Mouse (Mus musculus): ENCODE data around the gene Pramef12.
"Not testable (repeated sequence)": the region's sequence is repeated elsewhere in the genome, so short reads cannot be mapped to it uniquely, and the experiment has no call there.

Pramef12 gene

DNA sequence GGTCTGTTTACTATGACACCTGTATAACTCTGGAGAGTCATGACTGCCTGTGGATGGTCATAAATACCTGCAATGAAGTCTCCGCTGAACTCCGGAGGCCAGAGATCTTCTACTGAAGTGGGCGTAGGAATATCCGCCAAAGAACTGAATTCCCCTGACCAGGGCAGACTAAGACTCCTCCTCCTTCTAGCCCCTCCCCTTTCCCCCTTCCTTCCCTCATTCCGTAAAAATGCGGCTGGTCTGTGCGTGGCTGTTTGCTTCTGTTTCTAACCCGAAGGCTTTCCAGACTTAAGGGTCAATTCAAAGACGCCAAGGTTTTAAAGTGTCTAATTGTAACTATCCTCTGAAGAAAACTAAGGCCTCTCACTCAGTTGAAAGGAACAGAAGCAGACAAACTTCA, at the start of gene Pramef12:
Gene Pramef12, minus strand, starts transcription at position 175 of the 400 bp plus-strand sequence.
- DNase-seq (ENCODE audit: low read depth in 1 of 2, low spot score in 2 of 2): no peak

DNA sequence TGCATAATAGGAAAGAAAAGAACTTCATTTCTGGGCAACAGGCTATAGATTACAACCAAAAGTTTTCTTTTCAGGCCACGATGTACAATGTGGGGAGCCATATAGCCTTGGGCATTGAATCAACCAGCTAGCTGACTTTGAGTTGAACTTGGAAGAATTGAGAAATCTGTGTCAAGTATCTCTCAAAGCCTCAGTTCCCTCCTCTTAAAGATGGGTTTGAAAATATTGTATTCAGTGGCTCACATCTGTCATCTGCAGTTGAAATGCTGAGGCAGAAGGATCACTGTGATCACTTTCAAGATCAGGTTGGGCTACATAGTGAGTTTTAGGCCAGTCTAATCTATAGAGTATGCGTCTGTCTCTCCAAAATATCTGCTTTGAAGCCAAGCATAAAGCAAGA, 45.0 kb upstream of the Pramef12 start, which contains the start of gene Gm9944:
Gene Gm9944, minus strand, starts transcription at position 101 of the 400 bp plus-strand sequence.
- DNase-seq (ENCODE audit: low read depth in 1 of 2, low spot score in 2 of 2): no peak

DNA sequence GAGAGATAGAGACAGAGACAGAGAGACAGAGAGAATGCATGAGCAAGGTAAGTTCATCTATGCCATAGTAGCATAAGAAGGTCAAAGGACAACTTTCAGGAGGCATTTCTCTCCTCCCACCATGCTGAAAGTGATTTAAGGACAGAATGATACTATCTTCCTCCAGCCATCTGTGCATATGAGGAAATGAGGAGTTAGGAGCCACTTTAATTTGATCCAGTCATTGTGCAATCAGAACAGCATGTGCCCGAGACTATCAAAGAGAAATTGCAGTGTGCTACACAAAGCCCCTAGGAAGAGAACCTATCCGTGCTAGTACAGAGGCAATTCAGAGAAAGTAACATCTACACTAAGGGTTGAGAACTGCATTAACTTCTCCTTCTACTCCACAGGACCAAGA, 40.3 kb upstream of the Pramef12 start:
- no peak for DNase-seq (ENCODE audit: low read depth in 1 of 2, low spot score in 2 of 2)

DNA sequence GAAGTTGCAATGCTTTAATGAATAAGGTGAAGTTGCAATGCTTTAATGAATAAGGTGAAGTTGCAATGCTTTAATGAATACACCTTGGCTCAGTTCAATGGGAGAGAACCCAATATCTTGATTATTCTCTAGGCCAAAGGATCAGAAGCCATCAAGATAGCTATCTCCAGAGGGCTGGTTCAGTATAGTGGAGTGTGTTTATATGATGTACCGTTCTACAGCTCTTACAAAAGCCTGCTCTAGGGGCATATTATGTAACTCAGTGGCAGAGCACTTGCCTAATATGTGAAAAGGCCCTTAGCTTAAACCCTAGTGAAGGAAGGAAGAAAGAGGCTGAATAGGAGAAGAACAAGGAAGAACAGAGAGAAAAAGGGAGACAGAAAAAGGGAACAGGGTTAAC, 33.3 kb upstream of the Pramef12 start:
- DNase-seq (ENCODE audit: low read depth in 1 of 2, low spot score in 2 of 2): no peak

- no peak for DNase-seq (ENCODE audit: low read depth in 1 of 2, low spot score in 2 of 2)
Measured at GRCm38 (mm10) chr4:144441095-144441494, 32.8 kb upstream of the Pramef12 start.

DNA sequence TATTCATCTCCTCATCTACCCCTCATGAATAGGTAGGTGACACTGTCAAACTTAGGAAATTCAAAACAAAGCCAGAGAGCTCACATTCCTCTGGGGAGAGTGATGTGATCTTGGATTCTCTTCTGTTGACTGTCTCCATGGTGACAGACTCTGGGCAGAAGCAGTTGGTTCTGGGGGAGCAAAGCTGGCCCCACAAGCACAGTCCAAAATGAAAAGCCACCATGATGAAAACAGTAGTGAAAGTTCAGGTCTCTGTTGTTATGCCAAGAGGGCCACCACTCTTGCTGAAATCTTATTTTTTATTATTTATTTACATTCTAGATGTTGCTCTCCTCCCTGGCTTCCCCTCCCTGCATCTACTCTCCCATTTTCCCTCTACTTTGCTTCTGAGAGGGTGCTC, 30.4 kb upstream of the Pramef12 start, which contains the start of gene 1700012P22Rik:
Gene 1700012P22Rik, minus strand, starts transcription at position 101 of the 400 bp plus-strand sequence.
- no peak for DNase-seq (ENCODE audit: low read depth in 1 of 2, low spot score in 2 of 2)

GRCm38 (mm10) chr4:144433216-144433615, 25.0 kb upstream of the Pramef12 start:
- no peak for DNase-seq (ENCODE audit: low read depth in 1 of 2, low spot score in 2 of 2)

GRCm38 (mm10) chr4:144430723-144431122, 22.5 kb upstream of the Pramef12 start:
- DNase-seq (ENCODE audit: low read depth in 1 of 2, low spot score in 2 of 2): no peak

DNA sequence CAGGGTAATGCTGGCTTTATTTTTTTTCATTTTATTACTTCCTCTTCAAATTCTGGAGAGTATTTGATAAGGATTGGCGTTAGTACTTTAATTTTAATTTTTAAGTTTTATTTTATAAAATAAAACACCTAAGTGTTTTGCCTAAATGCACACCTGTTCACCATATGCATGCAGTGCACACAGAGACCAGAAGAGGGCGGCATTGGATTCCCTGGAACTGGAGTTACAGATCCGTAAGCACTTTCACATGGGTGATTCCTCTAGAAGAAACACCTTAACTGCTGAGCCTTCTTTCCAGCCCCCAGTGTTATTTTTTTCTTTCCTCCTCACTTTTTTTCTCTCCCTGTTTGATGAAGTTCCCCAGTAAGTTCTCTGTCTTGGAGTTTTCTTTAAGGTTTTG, 20.6 kb upstream of the Pramef12 start:
- no peak for DNase-seq (ENCODE audit: low read depth in 1 of 2, low spot score in 2 of 2)

DNA sequence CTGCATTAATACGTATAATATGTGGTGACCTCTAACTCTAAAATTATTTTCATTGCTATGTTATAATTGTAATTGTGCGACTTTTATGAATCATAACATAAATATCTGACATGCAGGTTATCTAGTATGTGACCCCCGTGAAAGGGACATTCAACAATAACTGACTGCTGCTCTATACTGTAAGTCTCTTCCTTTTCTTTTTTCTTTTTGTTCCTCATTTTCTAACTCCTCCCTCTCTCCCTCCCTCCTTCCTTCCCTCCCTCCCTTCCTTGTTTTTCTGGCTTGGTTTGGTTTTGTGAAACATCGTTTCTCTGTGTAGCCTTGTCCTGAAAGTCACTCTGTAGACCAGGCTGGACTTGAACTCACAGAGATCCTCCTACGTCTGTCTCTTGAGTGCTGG, 16.3 kb upstream of the Pramef12 start:
- no peak for DNase-seq (ENCODE audit: low read depth in 1 of 2, low spot score in 2 of 2)

GRCm38 (mm10) chr4:144420644-144421043, 12.4 kb upstream of the Pramef12 start:
- DNase-seq (ENCODE audit: low read depth in 1 of 2, low spot score in 2 of 2): no peak

DNA sequence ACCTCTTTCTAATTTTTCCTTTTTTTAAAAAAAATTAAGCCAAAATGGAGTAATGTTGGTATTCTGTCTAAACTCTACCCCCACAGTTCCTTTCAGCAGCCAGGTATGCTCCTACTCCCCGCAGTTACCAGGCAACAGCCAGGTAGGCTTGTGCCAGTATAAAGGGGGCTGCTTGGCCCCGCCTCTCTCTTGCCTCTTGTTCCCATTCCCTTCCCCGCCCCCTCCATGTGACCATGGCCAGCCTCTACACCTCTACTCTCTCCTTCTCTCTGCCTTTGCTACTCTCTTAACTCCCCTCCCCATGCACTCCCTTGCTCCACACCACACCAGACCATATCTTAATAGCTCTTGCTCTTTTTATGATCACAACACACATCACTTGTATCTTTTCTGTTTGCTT, 2.0 kb downstream of the Pramef12 start:
- DNase-seq (ENCODE audit: low read depth in 1 of 2, low spot score in 2 of 2): no peak

DNA sequence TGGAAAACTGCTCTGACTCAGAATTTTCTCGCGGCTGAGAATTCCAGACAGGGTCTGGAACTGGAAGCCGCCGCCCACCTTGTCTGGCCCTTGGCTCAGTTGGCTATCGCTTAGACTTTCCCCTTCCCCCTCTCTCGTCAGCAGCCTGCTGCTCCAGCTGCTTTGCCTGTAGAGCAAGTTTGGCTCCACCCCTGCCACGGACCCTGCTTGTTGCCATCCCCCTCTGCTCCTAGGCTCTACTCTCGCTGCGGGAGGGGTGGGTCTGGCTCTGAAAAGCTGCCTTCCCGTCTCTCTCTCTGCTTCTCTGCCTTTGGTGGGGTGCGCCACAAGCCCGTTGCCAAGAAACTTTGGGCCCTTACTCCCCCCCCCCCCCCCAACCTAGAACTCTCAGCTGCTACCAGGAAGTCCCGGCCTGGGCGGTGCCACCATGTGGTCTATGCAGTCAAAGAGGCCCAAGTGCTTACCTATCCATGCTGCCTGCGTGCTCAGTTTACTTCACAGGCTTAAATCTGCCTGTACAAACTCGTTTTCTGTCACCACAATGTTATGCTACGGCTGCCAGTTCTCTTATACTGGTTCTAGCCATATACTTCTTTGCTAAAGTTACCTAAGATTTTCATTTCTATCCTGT, 3.7 kb downstream of the Pramef12 start:
- no peak for DNase-seq (ENCODE audit: low read depth in 1 of 2, low spot score in 2 of 2)

GRCm38 (mm10) chr4:144402712-144403111, 5.6 kb downstream of the Pramef12 start:
- DNase-seq (ENCODE audit: low read depth in 1 of 2, low spot score in 2 of 2): no peak

- no peak for DNase-seq (ENCODE audit: low read depth in 1 of 2, low spot score in 2 of 2)
Measured at GRCm38 (mm10) chr4:144396316-144396715, 11.9 kb downstream of the Pramef12 start.

GRCm38 (mm10) chr4:144377911-144378310, 30.4 kb downstream of the Pramef12 start, which contains the start of gene Pramef20:
TSS of gene Pramef20 (minus strand) at chr4:144377933.
- DNase-seq (ENCODE audit: low read depth in 1 of 2, low spot score in 2 of 2): no peak

DNA sequence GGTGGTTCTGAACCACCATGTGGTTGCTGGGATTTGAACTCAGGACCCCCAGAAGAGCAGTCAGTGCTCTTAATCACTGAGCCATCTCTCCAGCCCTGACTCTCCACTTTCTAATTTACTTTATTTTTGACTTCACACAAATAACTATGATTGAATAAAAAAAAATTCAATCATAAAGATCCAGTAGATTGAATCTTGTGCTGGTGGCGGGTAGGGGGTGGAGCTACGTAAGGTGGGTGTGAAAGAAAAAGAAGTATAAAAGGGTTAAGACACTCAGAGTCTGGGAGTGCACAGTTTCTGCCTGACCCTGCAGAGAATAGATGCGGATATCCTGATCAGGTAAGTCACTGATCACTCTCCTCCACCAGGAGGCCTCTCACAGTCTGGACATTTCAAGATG, 50.6 kb downstream of the Pramef12 start, which contains the start of gene Gm13119:
Gene Gm13119, plus strand, starts transcription at position 301 of the 400 bp plus-strand sequence.
- not testable (repeated sequence) for DNase-seq (ENCODE audit: low read depth in 1 of 2, low spot score in 2 of 2)

Measured in monocyte, adult 2 months (primary cell).